In the genomic region with DNA sequence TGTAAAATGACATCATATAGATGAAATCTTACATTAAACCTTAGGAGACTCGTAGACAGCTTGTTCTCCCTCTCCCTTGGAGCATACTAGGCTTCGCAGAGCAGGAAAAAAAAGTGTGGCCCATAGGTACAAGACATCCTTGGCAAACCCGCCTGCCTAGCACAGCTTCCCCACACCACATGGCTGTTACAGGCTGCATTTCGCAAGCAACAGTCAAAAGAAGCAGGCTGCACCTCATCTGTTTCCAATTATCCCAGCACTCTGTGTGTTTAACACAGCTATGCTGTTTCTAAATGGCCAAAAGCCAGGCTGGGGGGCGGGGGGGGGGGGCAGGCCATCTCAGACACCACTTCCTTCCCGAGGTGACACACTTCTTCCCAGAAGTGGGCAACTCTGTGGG, we compare ENCODE assay signal across 11 mouse cellular contexts.
DNase-seq lines count a peak whose midpoint lies in the region.
"Had no signal": no experiment of that assay in that cellular context is flagged by ENCODE, and none has a peak within 500 bp of the region (broad histone marks: within the 10 kb centered on the region; RNA-seq: fewer than 3 reads in every experiment).

No protein-coding gene starts in this region.

- peak; percentile 96 for DNase-seq in heart, adult 11 months
- no peak for DNase-seq in heart, adult 9 months (ENCODE audit: low spot score in 2 of 2)
- DNase-seq in right cerebral cortex, adult 18-20 months, result peak; percentile 37
- DNase-seq in right cerebral cortex, postnatal 14 days, result no peak
- DNase-seq in fibroblast of lung, adult 2 months (ENCODE audit: low read depth), result peak; percentile 81
- peak; percentile 69 for DNase-seq in skeletal muscle tissue, adult 2 months (ENCODE audit: low read depth, low spot score)
- no peak for DNase-seq in right cerebral cortex, postnatal 36 days (ENCODE audit: low spot score in 2 of 2)
- DNase-seq in liver, result no peak
- DNase-seq: adrenal gland, adult 8-10 months; cerebellum, adult 9-11 months; thymus, adult 18-20 months had no signal

Comparison
In these comparisons a context has a peak if more than half of its experiments do, and no peak if none do; other contexts are left out.
1. DNase-seq: peak in heart, adult 11 months (single experiment), right cerebral cortex, adult 18-20 months (single experiment), fibroblast of lung, adult 2 months (single experiment) and skeletal muscle tissue, adult 2 months (single experiment); none in heart, adult 9 months (0 of 2), right cerebral cortex, postnatal 14 days (single experiment), right cerebral cortex, postnatal 36 days (0 of 2) and liver (single experiment).